Mouse (Mus musculus) liver, adult 2 months (tissue): ENCODE measurements around the gene Tbc1d5.

Source experiments
- CTCF ChIP-seq: fragments of 200-500 bp; IDR thresholded peaks from 2 replicates; pipeline ENCODE4 v1.5.1; 2011; ENCODE audit warnings: low read depth, low read length, control low read depth
- POLR2A ChIP-seq: fragments of 200-500 bp; IDR thresholded peaks from 2 replicates; pipeline ENCODE4 v1.6.1; 2011; ENCODE audit warnings: low read length, control low read depth; ENCODE audit not compliant: insufficient read depth; ENCODE audit errors: extremely low read depth

DNA sequence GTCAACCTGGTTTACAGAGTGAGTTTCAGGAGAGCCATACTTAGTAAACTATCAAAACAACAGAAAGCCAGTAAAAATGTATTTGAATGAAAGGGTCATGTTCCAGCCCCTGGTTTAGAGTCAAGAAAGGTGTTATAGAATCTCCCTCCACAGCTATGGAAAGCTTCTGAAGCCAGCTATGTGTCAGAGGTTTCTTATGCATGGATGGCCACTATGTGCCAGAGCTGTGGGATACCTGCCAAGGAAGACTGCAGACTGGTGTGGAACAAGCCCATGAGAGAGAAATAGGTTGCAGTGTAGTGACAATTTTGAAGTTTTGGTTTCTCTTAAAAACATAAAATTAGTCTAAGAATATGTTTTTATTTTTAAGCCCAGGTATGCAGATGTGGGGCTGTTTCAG is 16.8 kb downstream of the Tbc1d5 start:
- no peak for TF ChIP-seq CTCF
- TF ChIP-seq POLR2A = no peak
